18 mouse cellular contexts compared by ENCODE assay signal in the genomic region with DNA sequence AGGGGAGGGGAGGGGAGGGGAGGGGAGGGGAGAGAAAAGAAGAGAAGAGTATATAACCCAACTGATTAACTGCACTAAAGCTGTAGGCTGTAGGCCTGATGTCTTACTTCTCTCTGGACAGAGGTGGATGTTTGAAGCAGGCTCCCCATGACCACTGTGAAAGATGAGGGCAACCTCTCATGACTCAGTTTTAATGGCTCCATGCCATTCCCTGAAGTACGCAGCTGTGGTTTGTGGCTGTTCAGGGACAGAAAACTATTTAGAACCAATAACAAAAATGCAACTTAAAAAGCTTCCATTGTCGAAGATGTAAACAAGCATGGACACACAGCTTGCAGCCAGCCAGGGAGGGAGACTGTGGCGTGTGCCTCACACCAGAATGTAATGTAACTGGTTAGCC. TPM values are rescaled to one million over a fixed set of nuclear protein-coding genes. Genes with fewer than 3 reads are reported as not detected.
DNase-seq lines count a peak whose midpoint lies in the region; ATAC-seq and TF ChIP-seq lines count a peak whose summit lies in the region.
"Had no signal": no experiment of that assay in that cellular context is flagged by ENCODE, and none has a peak within 500 bp of the region (broad histone marks: within the 10 kb centered on the region; RNA-seq: fewer than 3 reads in every experiment).

No protein-coding gene starts in this region.

- H3K4me3 ChIP-seq in layer of hippocampus, adult 2 months = no peak overlapping the region
- H3K4me3 ChIP-seq in kidney, embryonic 16.5 days (ENCODE audit: low read length) = no peak overlapping the region
- H3K4me3 ChIP-seq: heart, embryonic 10.5 days; hindbrain, embryonic 15.5 days; limb, embryonic 12.5 days; megakaryocyte, embryonic 14.5 days; neural tube, embryonic 15.5 days had no signal

- WGBS in kidney, embryonic 16.5 days = 84% methylated on average over 3 of the region's 3 CpGs

- H3K4me1 ChIP-seq in kidney, embryonic 16.5 days (ENCODE audit: insufficient read depth, low read length) = peaks cover 10% of the 10 kb centered on the region

- TF ChIP-seq CTCF in layer of hippocampus, adult 2 months (conservative IDR thresholded peaks at IDR 0.05) = no peak

- H3K27me3 ChIP-seq in kidney, embryonic 16.5 days (ENCODE audit: insufficient read depth, low read length) = no peaks in the 10 kb centered on the region
- H3K27me3 ChIP-seq: hindbrain, embryonic 15.5 days; limb, embryonic 12.5 days; megakaryocyte, embryonic 14.5 days; neural tube, embryonic 15.5 days had no signal

- peaks cover 35% of the 10 kb centered on the region for H3K36me3 ChIP-seq in kidney, embryonic 16.5 days (ENCODE audit: insufficient read depth, low read length)

- H3K27ac ChIP-seq in layer of hippocampus, adult 2 months = peak overlapping the region; percentile 56
- no peak overlapping the region for H3K27ac ChIP-seq in kidney, embryonic 16.5 days (ENCODE audit: low read length)
- H3K27ac ChIP-seq: heart, embryonic 10.5 days; limb, embryonic 12.5 days; liver, embryonic 14.5 days had no signal

- DNase-seq in layer of hippocampus, adult 2 months (ENCODE audit: low spot score in 2 of 2) = no peak
- DNase-seq in layer of hippocampus, postnatal 36 days = no peak
- DNase-seq in NIH3T3 (ENCODE audit: low read depth) = peak; percentile 90
- DNase-seq in fibroblast of lung, adult 2 months (ENCODE audit: low read depth) = peak; percentile 81
- no peak for DNase-seq in yolk sac, embryonic 10.5 days (ENCODE audit: low spot score)
- DNase-seq: cerebellum, adult 2 months; heart, postnatal 14 days; kidney, adult 9 months; thymus, adult 18-20 months had no signal

- no peaks in the 10 kb centered on the region for H3K9me3 ChIP-seq in kidney, embryonic 16.5 days (ENCODE audit: low read length)
- H3K9me3 ChIP-seq: heart, embryonic 10.5 days; hindbrain, embryonic 15.5 days; limb, embryonic 12.5 days; megakaryocyte, embryonic 14.5 days; neural tube, embryonic 15.5 days had no signal

- H3K4me2 ChIP-seq in kidney, embryonic 16.5 days (replicated peaks; ENCODE audit: low read depth, low read length) = no peak overlapping the region
- H3K4me2 ChIP-seq: hindbrain, embryonic 15.5 days; limb, embryonic 12.5 days; neural tube, embryonic 15.5 days had no signal

- no peak overlapping the region for H3K9ac ChIP-seq in kidney, embryonic 16.5 days (replicated peaks; ENCODE audit: low read length)
- H3K9ac ChIP-seq: hindbrain, embryonic 15.5 days; limb, embryonic 12.5 days; liver, embryonic 14.5 days; neural tube, embryonic 15.5 days had no signal

- no peak for ATAC-seq in cerebellum, adult (ENCODE audit: insufficient number of reproducible peaks, low FRiP score, low TSS enrichment)
- ATAC-seq in kidney, embryonic 16.5 days (ENCODE audit: low FRiP score, low TSS enrichment) = no peak
- ATAC-seq: forebrain, embryonic 14.5 days had no signal

RNA-seq across cellular contexts. Expression of gene Rgma, which starts 50.9 kb away (rescaled TPM):
- total RNA-seq in layer of hippocampus, adult 2 months (2021) = 10 to 100 TPM; 45.9 to 53.2 TPM
- total RNA-seq in layer of hippocampus, postnatal 36 days (2021) = 10 to 100 TPM; 44.1 to 48.8 TPM
- 10.0 and 12.8 TPM in 2 replicates for polyA plus RNA-seq in kidney, embryonic 16.5 days (2015; fragmentation: Nextera tagmentation; extraction: Ambion mirVana)

Comparison
In these comparisons a context has a peak if more than half of its experiments do, and no peak if none do; other contexts are left out.
1. DNase-seq: peak in NIH3T3 (single experiment) and fibroblast of lung, adult 2 months (single experiment); none in layer of hippocampus, adult 2 months (0 of 2), layer of hippocampus, postnatal 36 days (0 of 2) and yolk sac, embryonic 10.5 days (single experiment).